Mouse (Mus musculus) neural tube, embryonic 11.5 days (tissue): ENCODE results near the gene Gm11437. TPM values are rescaled to one million over a fixed set of nuclear protein-coding genes. Genes with fewer than 3 reads are reported as not detected.

Experiments
- ATAC-seq: fragments of 200-750 bp; cut with Nextera tagmentation; 2 replicates; pipeline ENCODE4 v1.8.0; 2017; ENCODE audit warnings: moderate number of reproducible peaks, mild to moderate bottlenecking, moderate TSS enrichment, moderate library complexity; ENCODE audit not compliant: insufficient read depth, low FRiP score, low TSS enrichment
- DNase-seq: peaks from one replicate; pipeline ENCODE4 v3.0.0-alpha.2; 2015; ENCODE audit warnings: low spot score
- H3K27ac ChIP-seq: fragments of 300-500 bp; sonication (generic); 2 replicates; pipeline ENCODE4 v1.5.1; 2014; ENCODE audit warnings: low read depth, mild to moderate bottlenecking, low read length
- H3K27me3 ChIP-seq: fragments of 300-500 bp; sonication (generic); 2 replicates; pipeline ENCODE4 v1.6.1; 2014; ENCODE audit warnings: mild to moderate bottlenecking, low read length, mixed read lengths; ENCODE audit not compliant: control insufficient read depth, insufficient read depth
- H3K36me3 ChIP-seq: fragments of 300-500 bp; sonication (generic); 2 replicates; pipeline ENCODE4 v1.6.1; 2014; ENCODE audit warnings: mild to moderate bottlenecking, low read length, moderate library complexity, mixed read lengths; ENCODE audit not compliant: control insufficient read depth, insufficient read depth
- H3K4me1 ChIP-seq: fragments of 300-500 bp; sonication (generic); 2 replicates; pipeline ENCODE4 v1.6.1; 2014; ENCODE audit warnings: low read length, mixed read lengths; ENCODE audit not compliant: control insufficient read depth, insufficient read depth
- H3K4me2 ChIP-seq: fragments of 300-500 bp; sonication (generic); 2 replicates; pipeline ENCODE4 v1.6.1; 2014; ENCODE audit warnings: low read depth, mild to moderate bottlenecking, moderate library complexity
- H3K4me3 ChIP-seq: fragments of 300-500 bp; sonication (generic); 2 replicates; pipeline ENCODE4 v1.5.1; 2014; ENCODE audit warnings: low read depth, low read length
- H3K9ac ChIP-seq: fragments of 300-500 bp; sonication (generic); 2 replicates; pipeline ENCODE4 v1.6.1; 2014; ENCODE audit warnings: mild to moderate bottlenecking, low read length
- H3K9me3 ChIP-seq: fragments of 300-500 bp; sonication (generic); 2 replicates; pipeline ENCODE4 v1.6.1; 2016; ENCODE audit warnings: low read length; ENCODE audit not compliant: control insufficient read depth
- WGBS: fragments of 180-500 bp; shearing (Covaris S2); extraction: QIAGEN DNeasy Blood & Tissue Kit; methylation state at CpG from one replicate; pipeline ENCODE4 v1.1.7; 2014; 5-methylcytosine and 5-hydroxymethylcytosine counted together
- polyA plus RNA-seq: library from polyadenylated mRNA; unstranded; fragments of >200 nt; fragmentation: Nextera tagmentation; extraction: Ambion mirVana; gene quantifications from 2 replicates; pipeline ENCODE4 v1.2.1, GENCODE M21; 2014

The Gm11437 gene
- polyA plus RNA-seq, 1 experiment from 2014 or later = not detected

GRCm38 (mm10) chr11:84127977-84128376, 39.3 kb downstream of the Gm11437 start:
- 93% methylated on average over 4 of the region's 4 CpGs for WGBS
- ATAC-seq (no peak), DNase-seq (no peak)
- Histone ChIP-seq H3K4me2 (no peak overlapping the region), H3K27ac (no peak overlapping the region), H3K36me3 (peaks cover 3% of the 10 kb centered on the region; the same call in 1 of the 2 replicates), H3K9me3 (no peaks in the 10 kb centered on the region), H3K4me1 (peaks cover 5% of the 10 kb centered on the region; the same call in 1 of the 2 replicates), H3K4me3 (no peak overlapping the region), H3K27me3 (no peaks in the 10 kb centered on the region), H3K9ac (no peak overlapping the region)

- Histone ChIP-seq H3K27me3 (no peaks in the 10 kb centered on the region), H3K4me3 (no peak overlapping the region), H3K4me1 (no peaks in the 10 kb centered on the region), H3K27ac (no peak overlapping the region), H3K9ac (no peak overlapping the region), H3K36me3 (peaks cover 6% of the 10 kb centered on the region), H3K9me3 (no peaks in the 10 kb centered on the region), H3K4me2 (no peak overlapping the region)
- ATAC-seq = no peak
- DNase-seq = no peak
- WGBS = 58% methylated on average over 12 of the region's 12 CpGs
These were observed 46.0 kb downstream of the Gm11437 start for GRCm38 (mm10) chr11:84121051-84121956.

GRCm38 (mm10) chr11:84117431-84117830, 49.8 kb downstream of the Gm11437 start:
- ATAC-seq = no peak
- H3K36me3 ChIP-seq = peaks cover 6% of the 10 kb centered on the region
- 91% methylated on average over 4 of the region's 4 CpGs for WGBS

GRCm38 (mm10) chr11:84116221-84116620, 51.1 kb downstream of the Gm11437 start:
- Histone ChIP-seq H3K4me3 (no peak overlapping the region), H3K4me1 (no peaks in the 10 kb centered on the region), H3K9me3 (no peaks in the 10 kb centered on the region), H3K27ac (no peak overlapping the region), H3K9ac (no peak overlapping the region), H3K27me3 (no peaks in the 10 kb centered on the region), H3K4me2 (no peak overlapping the region), H3K36me3 (peaks cover 6% of the 10 kb centered on the region)
- ATAC-seq (no peak), DNase-seq (no peak)
- 64% methylated on average over 2 of the region's 2 CpGs for WGBS

More at GRCm38 (mm10) chr11:84117431-84117830, 49.8 kb downstream of the Gm11437 start:
- DNase-seq = no peak
- Histone ChIP-seq H3K9ac (no peak overlapping the region), H3K4me3 (no peak overlapping the region), H3K4me2 (no peak overlapping the region), H3K4me1 (no peaks in the 10 kb centered on the region), H3K27ac (no peak overlapping the region), H3K27me3 (no peaks in the 10 kb centered on the region), H3K9me3 (no peaks in the 10 kb centered on the region)

GRCm38 (mm10) chr11:84115646-84116045, 51.6 kb downstream of the Gm11437 start:
- DNase-seq = no peak
- no peak overlapping the region for H3K27ac ChIP-seq
- H3K36me3 ChIP-seq = peaks cover 4% of the 10 kb centered on the region
- H3K27me3 ChIP-seq = no peaks in the 10 kb centered on the region
- no peak for ATAC-seq
- H3K4me2 ChIP-seq = no peak overlapping the region
- H3K4me3 ChIP-seq = no peak overlapping the region
- 88% methylated on average over 9 of the region's 9 CpGs for WGBS
- H3K4me1 ChIP-seq = no peaks in the 10 kb centered on the region
- no peaks in the 10 kb centered on the region for H3K9me3 ChIP-seq
- H3K9ac ChIP-seq = no peak overlapping the region

GRCm38 (mm10) chr11:84113623-84114022, 53.7 kb downstream of the Gm11437 start:
- WGBS = 89% methylated on average over 5 of the region's 5 CpGs
- no peak overlapping the region for H3K27ac ChIP-seq
- no peak overlapping the region for H3K9ac ChIP-seq
- H3K9me3 ChIP-seq = no peaks in the 10 kb centered on the region
- H3K4me1 ChIP-seq = no peaks in the 10 kb centered on the region
- H3K36me3 ChIP-seq = no peaks in the 10 kb centered on the region; the same call in none of the 2 replicates
- no peak overlapping the region for H3K4me3 ChIP-seq
- DNase-seq = no peak
- ATAC-seq = no peak
- no peak overlapping the region for H3K4me2 ChIP-seq
- H3K27me3 ChIP-seq = no peaks in the 10 kb centered on the region

- Histone ChIP-seq H3K4me3 (no peak overlapping the region), H3K9ac (no peak overlapping the region), H3K27ac (no peak overlapping the region), H3K9me3 (no peaks in the 10 kb centered on the region), H3K27me3 (no peaks in the 10 kb centered on the region), H3K4me1 (no peaks in the 10 kb centered on the region), H3K4me2 (no peak overlapping the region), H3K36me3 (peaks cover 6% of the 10 kb centered on the region)
- ATAC-seq (no peak), DNase-seq (no peak)
- 68% methylated on average over 2 of the region's 2 CpGs for WGBS
These were observed 60.1 kb downstream of the Gm11437 start for GRCm38 (mm10) chr11:84107137-84107536.

GRCm38 (mm10) chr11:84104036-84104435, 63.2 kb downstream of the Gm11437 start:
- Histone ChIP-seq H3K4me3 (no peak overlapping the region), H3K4me2 (no peak overlapping the region), H3K9me3 (no peaks in the 10 kb centered on the region), H3K4me1 (no peaks in the 10 kb centered on the region), H3K36me3 (peaks cover 6% of the 10 kb centered on the region), H3K27me3 (no peaks in the 10 kb centered on the region), H3K9ac (no peak overlapping the region), H3K27ac (no peak overlapping the region)
- 90% methylated on average over 6 of the region's 6 CpGs for WGBS
- no peak for ATAC-seq
- DNase-seq = no peak

- no peaks in the 10 kb centered on the region for H3K9me3 ChIP-seq
- no peak for ATAC-seq
- H3K27me3 ChIP-seq = no peaks in the 10 kb centered on the region
- no peak overlapping the region for H3K9ac ChIP-seq
- no peaks in the 10 kb centered on the region for H3K4me1 ChIP-seq
- no peak overlapping the region for H3K4me2 ChIP-seq
- H3K27ac ChIP-seq = no peak overlapping the region
- no peak for DNase-seq
- H3K4me3 ChIP-seq = no peak overlapping the region
- H3K36me3 ChIP-seq = peaks cover 4% of the 10 kb centered on the region
These were observed 66.1 kb downstream of the Gm11437 start for GRCm38 (mm10) chr11:84101182-84101581.
